Mouse (Mus musculus) megakaryocyte-erythroid progenitor cell, adult 5 weeks (primary cell): ENCODE measurements around the gene C4b. TPM values are rescaled to one million over a fixed set of nuclear protein-coding genes. Genes with fewer than 3 reads are reported as not detected.

Source experiments
- polyA plus RNA-seq: library from polyadenylated mRNA; stranded (reverse); fragments of >175 nt; gene quantifications from 2 replicates; pipeline ENCODE4 v1.2.3, GENCODE M21; 2012

C4b gene
- polyA plus RNA-seq: 0.17 and 0.61 TPM in 2 replicates

GRCm38 (mm10) chr17:34743719-34744118 is at the start of gene C4b:
Gene C4b, minus strand, starts transcription at chr17:34743882.

Other genes starting within 250 kb of the C4b start
- gene Btnl6, start 226.5 kb downstream of the C4b start, polyA plus RNA-seq: not detected in 2 replicates
- gene Notch4, start 179.6 kb downstream of the C4b start, polyA plus RNA-seq: 2.6 and 3.1 TPM in 2 replicates
- 351 and 421 TPM in 2 replicates for gene Gpsm3, start 154.1 kb downstream of the C4b start, polyA plus RNA-seq
- gene Pbx2, start 152.6 kb downstream of the C4b start, polyA plus RNA-seq: 81.6 and 90.2 TPM in 2 replicates
- 7.3 and 10.8 TPM in 2 replicates for gene Ager, start 146.0 kb downstream of the C4b start, polyA plus RNA-seq
- gene Rnf5, start 140.2 kb downstream of the C4b start, polyA plus RNA-seq: 65.9 and 70.5 TPM in 2 replicates
- 119 and 139 TPM in 2 replicates for gene Agpat1, start 139.6 kb downstream of the C4b start, polyA plus RNA-seq
- gene Egfl8, start 127.9 kb downstream of the C4b start, polyA plus RNA-seq: 3.9 and 4.4 TPM in 2 replicates
- gene Ppt2, start 115.4 kb downstream of the C4b start, polyA plus RNA-seq: 185 and 189 TPM in 2 replicates
- 2.5 and 3.4 TPM in 2 replicates for gene Prrt1, start 114.3 kb downstream of the C4b start, polyA plus RNA-seq
- gene Fkbpl, start 99.1 kb downstream of the C4b start, polyA plus RNA-seq: 8.3 and 8.4 TPM in 2 replicates
- 184 and 230 TPM in 2 replicates for gene Atf6b, start 96.7 kb downstream of the C4b start, polyA plus RNA-seq
- 0.02 TPM in 2 replicates for gene Tnxb, start 73.3 kb downstream of the C4b start, polyA plus RNA-seq
- gene Cyp21a1, start 60.7 kb upstream of the C4b start, polyA plus RNA-seq: not detected in 2 replicates
- gene Stk19, start 93.1 kb upstream of the C4b start, polyA plus RNA-seq: 65.1 and 75.3 TPM in 2 replicates
- 106 TPM in 2 replicates for gene Dxo, start 93.1 kb upstream of the C4b start, polyA plus RNA-seq
- 63.8 and 69.0 TPM in 2 replicates for gene Skiv2l, start 106.3 kb upstream of the C4b start, polyA plus RNA-seq
- gene Nelfe, start 106.5 kb upstream of the C4b start, polyA plus RNA-seq: 308 and 315 TPM in 2 replicates
- gene Cfb, start 118.6 kb upstream of the C4b start, polyA plus RNA-seq: 0.13 TPM in 1 of 2 replicates, not detected in the other
- 51.5 and 66.6 TPM in 2 replicates for gene Zbtb12, start 135.6 kb upstream of the C4b start, polyA plus RNA-seq
- gene Gm20547, start 138.2 kb upstream of the C4b start, polyA plus RNA-seq: not detected in 2 replicates
- gene C2, start 154.4 kb upstream of the C4b start, polyA plus RNA-seq: 2.0 and 2.3 TPM in 2 replicates
- 441 and 469 TPM in 2 replicates for gene Ehmt2, start 154.6 kb upstream of the C4b start, polyA plus RNA-seq
- gene Slc44a4, start 170.6 kb upstream of the C4b start, polyA plus RNA-seq: not detected in 2 replicates
- gene Neu1, start 187.4 kb upstream of the C4b start, polyA plus RNA-seq: 52.4 and 79.9 TPM in 2 replicates
- gene Hspa1b, start 215.4 kb upstream of the C4b start, polyA plus RNA-seq: 425 and 1,961 TPM in 2 replicates
- gene Gm20481, start 226.0 kb upstream of the C4b start, polyA plus RNA-seq: 0.52 TPM in 1 of 2 replicates, not detected in the other
- gene Hspa1a, start 228.3 kb upstream of the C4b start, polyA plus RNA-seq: 239 and 1,296 TPM in 2 replicates
- gene Hspa1l, start 228.8 kb upstream of the C4b start, polyA plus RNA-seq: 0.06 TPM in 1 of 2 replicates, not detected in the other
- gene Lsm2, start 238.0 kb upstream of the C4b start, polyA plus RNA-seq: 154 and 167 TPM in 2 replicates